Mouse (Mus musculus) cerebellum, adult 2 months (tissue): ENCODE measurements around the gene Sds. TPM values are rescaled to one million over a fixed set of nuclear protein-coding genes. Genes with fewer than 3 reads are reported as not detected.

ENCODE experiments used
- DNase-seq, 2 experiments: peaks; one replicate each; pipeline ENCODE4 v3.0.0; 2021
- H3K27ac ChIP-seq: fragments of 200-500 bp; 2 replicates; pipeline ENCODE4 v1.5.1; 2012; ENCODE audit warnings: low read length, control low read depth, inconsistent platforms; ENCODE audit not compliant: insufficient read depth
- H3K27me3 ChIP-seq: fragments of 200-500 bp; 2 replicates; pipeline ENCODE4 v1.6.1; 2012; ENCODE audit warnings: inconsistent platforms, mild to moderate bottlenecking, low read length, moderate library complexity; ENCODE audit not compliant: control insufficient read depth, insufficient read depth
- H3K4me1 ChIP-seq: fragments of 200-500 bp; 2 replicates; pipeline ENCODE4 v1.6.1; 2011; ENCODE audit warnings: low read length; ENCODE audit not compliant: control insufficient read depth, insufficient read depth
- H3K4me3 ChIP-seq: fragments of 200-500 bp; replicated peaks from 2 replicates; pipeline ENCODE3; 2011; ENCODE audit warnings: mild to moderate bottlenecking, low read depth, low read length, control low read depth; ENCODE audit not compliant: insufficient read depth
- CTCF ChIP-seq: fragments of 200-500 bp; IDR thresholded peaks from 2 replicates; pipeline ENCODE4 v1.5.1; 2011; ENCODE audit warnings: low read depth, mild to moderate bottlenecking, control low read depth, low read length, moderate library complexity, borderline replicate concordance; ENCODE audit not compliant: insufficient read depth
- POLR2A ChIP-seq: fragments of 200-500 bp; IDR thresholded peaks from 2 replicates; pipeline ENCODE4 v1.6.1; 2011; ENCODE audit warnings: low read length, control low read depth, borderline replicate concordance; ENCODE audit not compliant: insufficient read depth
- WGBS: fragments of 180-500 bp; shearing (Covaris S2); methylation state at CpG from one replicate; pipeline ENCODE4 v1.1.7; 2018; 5-methylcytosine and 5-hydroxymethylcytosine counted together
- polyA plus RNA-seq: library from polyadenylated mRNA; depleted of rRNA; stranded (reverse); fragments of >200 nt; gene quantifications from 2 replicates; pipeline ENCODE4 v1.2.3, GENCODE M21; 2012

The Sds gene
- polyA plus RNA-seq, 1 experiment = 0.36 TPM

GRCm38 (mm10) chr5:120431649-120432485 lies 44.5 kb upstream of the Sds start, which contains the start of gene Lhx5:
Gene Lhx5, plus strand, starts transcription at chr5:120431699.
- Histone ChIP-seq H3K27ac (no peak within 1 kb of the TSS), H3K4me1 (no peaks in the 10 kb centered on the region), H3K27me3 (peaks cover 6% of the 10 kb centered on the region; the same call in 1 of the 2 replicates), H3K4me3 (peak within 1 kb of the TSS; percentile 29)
- 1% methylated on average over 69 of the region's 69 CpGs for WGBS
- TF ChIP-seq CTCF (no peak), POLR2A (no peak)
- peak; percentile 43 to 47 for DNase-seq

- peak in 1 of 2 experiments; percentile 37 for DNase-seq
- TF ChIP-seq POLR2A (no peak), CTCF (no peak)
- WGBS = under 1% methylated on average over 9 of the region's 9 CpGs
- H3K27ac ChIP-seq = no peak overlapping the region
- no peaks in the 10 kb centered on the region for H3K4me1 ChIP-seq
- peaks cover 8% of the 10 kb centered on the region; the same call in 1 of the 2 replicates for H3K27me3 ChIP-seq
- H3K4me3 ChIP-seq = peak overlapping the region; percentile 14
Observed at GRCm38 (mm10) chr5:120432486-120433015, 43.8 kb upstream of the Sds start.

DNA sequence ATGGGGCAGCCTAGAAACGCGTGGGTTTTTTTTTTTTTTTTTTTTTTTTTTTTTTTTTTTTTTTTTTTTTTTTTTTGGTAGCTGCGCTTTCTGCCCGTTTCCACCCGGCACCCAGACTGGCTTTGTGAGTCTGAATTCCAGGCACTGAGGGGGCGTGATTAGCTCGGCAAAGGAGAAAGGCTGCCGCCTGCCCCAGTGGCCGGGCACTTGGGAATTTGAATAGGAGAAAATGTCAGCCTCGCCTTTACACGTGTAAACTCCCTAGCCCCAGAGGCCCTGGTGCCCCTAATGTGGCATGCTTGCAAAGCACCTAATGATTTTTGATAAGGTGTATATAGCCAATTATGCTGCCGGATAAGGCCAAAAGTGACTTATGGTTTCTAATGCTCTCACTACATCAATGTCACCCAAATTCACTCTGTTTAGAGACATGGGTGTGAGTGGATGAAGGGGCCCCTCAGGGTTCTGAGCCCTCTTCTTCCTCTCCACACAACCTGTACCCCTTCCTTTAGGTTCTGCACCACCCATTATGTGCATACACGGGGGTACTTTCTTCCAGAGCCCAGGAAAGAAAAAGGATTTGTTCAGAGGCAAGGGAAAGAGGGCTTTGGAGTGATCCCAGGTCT lies 43.1 kb upstream of the Sds start:
- WGBS = 4% methylated on average over 13 of the region's 13 CpGs
- no peak overlapping the region for H3K27ac ChIP-seq
- TF ChIP-seq POLR2A (no peak), CTCF (no peak)
- H3K4me3 ChIP-seq = no peak overlapping the region
- no peaks in the 10 kb centered on the region for H3K4me1 ChIP-seq
- no peak for DNase-seq
- peaks cover 11% of the 10 kb centered on the region; the same call in 1 of the 2 replicates for H3K27me3 ChIP-seq

DNA sequence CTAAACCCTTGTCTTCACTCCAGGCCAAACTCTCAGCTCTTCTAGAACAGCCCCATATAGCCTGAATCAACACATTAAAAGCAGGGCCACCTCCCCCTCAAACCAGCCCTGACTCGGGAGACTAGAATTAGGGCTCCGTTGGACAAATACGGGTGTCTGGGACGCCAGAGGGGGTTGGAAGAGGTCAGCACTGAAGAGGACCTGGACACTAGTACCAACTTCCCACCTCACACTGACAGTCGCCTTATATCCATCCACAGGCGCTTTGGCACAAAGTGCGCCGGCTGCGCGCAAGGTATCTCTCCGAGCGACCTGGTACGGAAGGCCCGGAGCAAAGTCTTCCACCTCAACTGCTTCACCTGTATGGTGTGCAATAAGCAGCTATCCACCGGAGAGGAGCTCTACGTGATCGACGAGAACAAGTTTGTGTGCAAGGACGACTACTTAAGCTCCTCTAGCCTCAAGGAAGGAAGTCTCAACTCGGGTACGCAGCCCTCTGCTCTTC lies 42.0 kb upstream of the Sds start:
- Histone ChIP-seq H3K4me3 (no peak overlapping the region), H3K4me1 (no peaks in the 10 kb centered on the region), H3K27ac (no peak overlapping the region), H3K27me3 (peaks cover 9% of the 10 kb centered on the region; the same call in 1 of the 2 replicates)
- 4% methylated on average over 21 of the region's 21 CpGs for WGBS
- DNase-seq = peak in 1 of 2 experiments; percentile 20
- TF ChIP-seq CTCF = no peak
- no peak for TF ChIP-seq POLR2A

DNA sequence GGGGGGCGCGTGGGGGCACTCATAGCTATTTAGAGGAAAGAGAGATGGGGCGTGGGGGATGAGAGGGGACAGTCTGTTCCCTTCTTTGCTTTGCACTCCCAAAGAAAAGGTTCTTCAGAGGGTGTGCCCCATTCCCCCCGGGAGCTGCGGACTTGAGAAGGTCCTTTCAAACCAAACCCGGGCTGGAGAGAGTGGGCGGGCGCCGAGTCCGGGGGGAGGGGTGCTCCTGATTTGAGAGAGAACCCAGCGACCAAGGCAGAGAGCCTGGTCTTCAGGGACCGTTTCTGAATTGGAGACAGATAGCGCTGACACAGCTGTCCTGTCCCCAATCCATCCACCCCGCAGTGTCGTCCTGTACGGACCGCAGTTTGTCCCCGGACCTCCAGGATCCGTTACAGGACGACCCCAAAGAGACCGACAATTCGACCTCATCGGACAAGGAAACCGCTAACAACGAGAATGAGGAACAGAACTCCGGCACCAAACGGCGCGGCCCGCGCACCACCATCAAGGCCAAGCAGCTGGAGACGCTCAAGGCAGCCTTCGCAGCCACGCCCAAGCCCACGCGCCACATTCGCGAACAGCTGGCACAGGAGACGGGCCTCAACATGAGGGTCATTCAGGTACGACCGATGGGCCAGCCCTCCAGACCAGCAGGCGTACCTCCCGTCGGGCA lies 41.2 kb upstream of the Sds start:
- H3K4me3 ChIP-seq = no peak overlapping the region
- TF ChIP-seq POLR2A (no peak), CTCF (no peak)
- peaks cover 9% of the 10 kb centered on the region; the same call in 1 of the 2 replicates for H3K27me3 ChIP-seq
- peak in 1 of 2 experiments; percentile 36 for DNase-seq
- no peak overlapping the region for H3K27ac ChIP-seq
- H3K4me1 ChIP-seq = no peaks in the 10 kb centered on the region; the same call in 1 of the 2 replicates
- under 1% methylated on average over 44 of the region's 44 CpGs for WGBS

DNA sequence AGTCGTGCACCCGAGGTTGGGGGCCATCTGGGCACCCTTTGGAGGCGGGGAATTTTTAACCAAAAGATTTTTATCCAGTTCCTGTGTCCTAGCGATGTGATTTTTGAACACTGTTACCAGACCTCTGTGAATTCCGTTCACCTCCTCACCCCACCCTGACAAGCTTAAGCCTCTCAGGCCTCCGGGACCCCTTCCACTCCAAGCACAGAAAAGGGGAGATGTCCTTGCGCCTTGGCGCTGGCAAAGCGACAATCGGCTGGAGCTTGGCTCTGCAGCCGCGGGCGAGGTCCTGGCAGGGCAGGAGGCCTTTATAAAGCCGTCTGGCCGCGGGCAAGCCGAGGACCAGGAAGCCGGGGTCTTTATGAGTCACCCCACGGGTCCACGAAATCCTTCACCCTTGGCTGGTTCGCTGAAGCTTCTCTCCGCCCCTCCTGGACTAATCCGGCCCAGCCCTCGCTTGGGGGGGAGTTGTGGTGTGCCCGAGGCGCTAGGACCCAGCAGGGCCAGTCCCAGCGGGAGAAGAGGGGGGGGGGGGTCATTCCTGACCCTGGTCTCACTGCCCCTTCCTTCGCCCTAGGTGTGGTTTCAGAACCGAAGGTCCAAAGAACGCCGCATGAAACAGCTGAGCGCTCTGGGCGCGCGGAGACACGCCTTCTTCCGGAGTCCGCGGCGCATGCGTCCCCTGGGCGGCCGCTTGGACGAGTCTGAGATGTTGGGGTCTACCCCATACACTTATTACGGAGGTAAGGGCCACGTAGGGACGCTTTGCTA lies 40.4 kb upstream of the Sds start:
- no peak overlapping the region for H3K27ac ChIP-seq
- H3K4me3 ChIP-seq = no peak overlapping the region
- peaks cover 9% of the 10 kb centered on the region; the same call in 1 of the 2 replicates for H3K27me3 ChIP-seq
- peak in 1 of 2 experiments; percentile 32 for DNase-seq
- no peaks in the 10 kb centered on the region; the same call in 1 of the 2 replicates for H3K4me1 ChIP-seq
- WGBS = 1% methylated on average over 47 of the region's 47 CpGs
- TF ChIP-seq CTCF (no peak), POLR2A (no peak)

GRCm38 (mm10) chr5:120436885-120437495 lies 39.3 kb upstream of the Sds start:
- Histone ChIP-seq H3K27me3 (peaks cover 9% of the 10 kb centered on the region; the same call in 1 of the 2 replicates), H3K27ac (no peak overlapping the region), H3K4me3 (no peak overlapping the region), H3K4me1 (no peaks in the 10 kb centered on the region; the same call in 1 of the 2 replicates)
- WGBS = 2% methylated on average over 18 of the region's 18 CpGs
- TF ChIP-seq POLR2A = no peak
- no peak for TF ChIP-seq CTCF
- no peak for DNase-seq
